Mouse (Mus musculus) bone marrow macrophage, adult 2 months (primary cell): ENCODE data around the gene Galnt6.

ENCODE experiments used
- CTCF ChIP-seq: IDR thresholded peaks from 2 replicates; pipeline ENCODE4 v1.5.1; 2012; ENCODE audit warnings: low read depth, mild to moderate bottlenecking, low read length, moderate library complexity
- POLR2A ChIP-seq: IDR thresholded peaks from 2 replicates; pipeline ENCODE4 v1.6.1; 2012; ENCODE audit warnings: mild to moderate bottlenecking, low read depth, low read length, borderline replicate concordance

GRCm38 (mm10) chr15:100726721-100727120, 2.5 kb downstream of the Galnt6 start:
- TF ChIP-seq CTCF = no peak
- TF ChIP-seq POLR2A = no peak
